Mouse (Mus musculus) effector memory CD4-positive, alpha-beta T cell, adult 5 months (primary cell): ENCODE measurements around the gene Pla2g12a. TPM values are rescaled to one million over a fixed set of nuclear protein-coding genes. Genes with fewer than 3 reads are reported as not detected.

Experiments
- polyA plus RNA-seq: library from polyadenylated mRNA; unstranded; fragments of 100-300 nt; shearing (Covaris generic); gene quantifications from one replicate; pipeline ENCODE4 v1.2.1, GENCODE M21; 2017

The Pla2g12a gene
- 14.1 TPM for polyA plus RNA-seq

GRCm38 (mm10) chr3:129878405-129879021 lies at the start of gene Pla2g12a:
Pla2g12a (plus strand) TSS chr3:129878606.

GRCm38 (mm10) chr3:129831035-129831568 lies 47.3 kb upstream of the Pla2g12a start, which contains the start of gene Gar1:
Gar1 (minus strand) TSS chr3:129831396.

GRCm38 (mm10) chr3:129835388-129835934 lies 42.9 kb upstream of the Pla2g12a start, which contains the start of gene Cfi:
Cfi (plus strand) TSS chr3:129835884.

GRCm38 (mm10) chr3:129901271-129901809 lies 22.9 kb downstream of the Pla2g12a start, which contains the start of gene Casp6:
Casp6 (plus strand) TSS chr3:129901425.

Other genes starting within 250 kb of the Pla2g12a start
- 1.9 TPM for gene Egf, start 123.3 kb upstream of the Pla2g12a start, polyA plus RNA-seq
- gene Lrit3, start 74.6 kb upstream of the Pla2g12a start, polyA plus RNA-seq = not detected
- gene Rrh, start 56.0 kb upstream of the Pla2g12a start, polyA plus RNA-seq = not detected
- gene Gar1, start 47.2 kb upstream of the Pla2g12a start, polyA plus RNA-seq = 78.1 TPM
- not detected for gene Cfi, start 42.7 kb upstream of the Pla2g12a start, polyA plus RNA-seq
- gene Casp6, start 22.8 kb downstream of the Pla2g12a start, polyA plus RNA-seq = 20.9 TPM
- gene Mcub, start 91.6 kb downstream of the Pla2g12a start, polyA plus RNA-seq = 7.5 TPM
- 61.1 TPM for gene Sec24b, start 182.9 kb downstream of the Pla2g12a start, polyA plus RNA-seq